Mouse (Mus musculus) limb, embryonic 14.5 days (tissue): ENCODE results near the gene Abhd17a. TPM values are rescaled to one million over a fixed set of nuclear protein-coding genes. Genes with fewer than 3 reads are reported as not detected.

Experiments
- ATAC-seq: fragments of 200-750 bp; cut with Nextera tagmentation; 2 replicates; pipeline ENCODE4 v1.8.0; 2017; ENCODE audit warnings: low read depth, moderate number of reproducible peaks, moderate TSS enrichment; ENCODE audit not compliant: low FRiP score
- DNase-seq: peaks from one replicate; pipeline ENCODE4 v3.0.0-alpha.2; 2015; ENCODE audit warnings: low spot score
- H3K27ac ChIP-seq: fragments of 300-500 bp; sonication (generic); replicated peaks from 2 replicates; pipeline ENCODE4 v1.5.1; 2014; ENCODE audit warnings: low read depth, mild to moderate bottlenecking, low read length, moderate library complexity, mixed read lengths
- H3K27me3 ChIP-seq: fragments of 300-500 bp; sonication (generic); 2 replicates; pipeline ENCODE4 v1.6.1; 2014; ENCODE audit warnings: low read length, mixed read lengths; ENCODE audit not compliant: control insufficient read depth, insufficient read depth
- H3K36me3 ChIP-seq: fragments of 300-500 bp; sonication (generic); 2 replicates; pipeline ENCODE4 v1.6.1; 2014; ENCODE audit warnings: mild to moderate bottlenecking, low read length, moderate library complexity, mixed read lengths; ENCODE audit not compliant: control insufficient read depth, insufficient read depth
- H3K4me1 ChIP-seq: fragments of 300-500 bp; sonication (generic); 2 replicates; pipeline ENCODE4 v1.6.1; 2014; ENCODE audit warnings: antibody characterized with exemption, low read length, mixed read lengths; ENCODE audit not compliant: control insufficient read depth, insufficient read depth
- H3K4me2 ChIP-seq: fragments of 300-500 bp; sonication (generic); replicated peaks from 2 replicates; pipeline ENCODE4 v1.6.1; 2014; ENCODE audit warnings: low read depth, mild to moderate bottlenecking, low read length, moderate library complexity; ENCODE audit not compliant: severe bottlenecking
- H3K4me3 ChIP-seq: fragments of 300-500 bp; sonication (generic); replicated peaks from 2 replicates; pipeline ENCODE4 v1.5.1; 2014; ENCODE audit warnings: low read length
- H3K9ac ChIP-seq: fragments of 300-500 bp; sonication (generic); 2 replicates; pipeline ENCODE4 v1.6.1; 2014; ENCODE audit warnings: mild to moderate bottlenecking, low read depth, low read length, moderate library complexity; ENCODE audit not compliant: severe bottlenecking
- H3K9me3 ChIP-seq: fragments of 300-500 bp; sonication (generic); 2 replicates; pipeline ENCODE4 v1.6.1; 2016; ENCODE audit warnings: low read length; ENCODE audit not compliant: control insufficient read depth
- POLR2A ChIP-seq: fragments of 200-500 bp; IDR thresholded peaks from 2 replicates; pipeline ENCODE4 v1.8.0; 2012; ENCODE audit warnings: inconsistent platforms, mild to moderate bottlenecking, moderate library complexity, borderline replicate concordance; ENCODE audit not compliant: insufficient read depth, insufficient read length; ENCODE audit errors: extremely low read depth
- WGBS: fragments of 180-500 bp; shearing (Covaris S2); extraction: QIAGEN DNeasy Blood & Tissue Kit; methylation state at CpG from one replicate; pipeline ENCODE4 v1.1.7; 2014; 5-methylcytosine and 5-hydroxymethylcytosine counted together
- polyA plus RNA-seq, 2 experiments: library from polyadenylated mRNA; depleted of rRNA in 1 of 2; stranded (reverse) in 1 of 2; unstranded in 1 of 2; fragments of >200 nt; fragmentation: Nextera tagmentation in 1 of 2; extraction: Ambion mirVana in 1 of 2; gene quantifications; 2 replicates each; pipeline versions ENCODE4 v1.2.1 to v1.2.3; 2012 to 2014

Abhd17a gene
- polyA plus RNA-seq, 2 experiments = 116 to 129 TPM

DNA sequence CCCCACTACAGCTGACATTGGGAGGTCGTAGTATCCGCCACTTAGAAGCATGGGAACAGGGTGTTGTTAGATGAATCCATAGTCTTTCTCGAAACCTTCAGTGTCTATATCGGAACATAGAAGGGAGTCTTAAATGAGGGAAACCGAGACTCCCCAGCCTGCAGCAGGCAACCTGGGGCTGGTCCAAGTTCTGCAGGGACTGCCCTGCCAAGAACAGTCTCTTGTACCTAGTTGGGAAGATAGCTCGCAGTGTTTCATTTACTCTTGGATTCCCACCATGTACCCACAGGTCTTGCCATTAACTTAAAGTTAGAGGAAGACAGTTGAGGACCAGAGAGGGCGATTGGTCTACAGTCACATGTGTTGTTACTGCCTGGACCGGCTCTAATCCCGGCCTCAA is 30.2 kb upstream of the Abhd17a start:
- Histone ChIP-seq H3K4me3 (no peak overlapping the region), H3K9me3 (no peaks in the 10 kb centered on the region), H3K4me2 (no peak overlapping the region), H3K36me3 (peaks cover 11% of the 10 kb centered on the region; the same call in 1 of the 2 replicates), H3K27me3 (no peaks in the 10 kb centered on the region), H3K9ac (no peak overlapping the region), H3K27ac (no peak overlapping the region), H3K4me1 (peaks cover 13% of the 10 kb centered on the region)
- TF ChIP-seq POLR2A = no peak
- ATAC-seq (no peak), DNase-seq (no peak)
- 85% methylated on average over 9 of the region's 9 CpGs for WGBS

DNA sequence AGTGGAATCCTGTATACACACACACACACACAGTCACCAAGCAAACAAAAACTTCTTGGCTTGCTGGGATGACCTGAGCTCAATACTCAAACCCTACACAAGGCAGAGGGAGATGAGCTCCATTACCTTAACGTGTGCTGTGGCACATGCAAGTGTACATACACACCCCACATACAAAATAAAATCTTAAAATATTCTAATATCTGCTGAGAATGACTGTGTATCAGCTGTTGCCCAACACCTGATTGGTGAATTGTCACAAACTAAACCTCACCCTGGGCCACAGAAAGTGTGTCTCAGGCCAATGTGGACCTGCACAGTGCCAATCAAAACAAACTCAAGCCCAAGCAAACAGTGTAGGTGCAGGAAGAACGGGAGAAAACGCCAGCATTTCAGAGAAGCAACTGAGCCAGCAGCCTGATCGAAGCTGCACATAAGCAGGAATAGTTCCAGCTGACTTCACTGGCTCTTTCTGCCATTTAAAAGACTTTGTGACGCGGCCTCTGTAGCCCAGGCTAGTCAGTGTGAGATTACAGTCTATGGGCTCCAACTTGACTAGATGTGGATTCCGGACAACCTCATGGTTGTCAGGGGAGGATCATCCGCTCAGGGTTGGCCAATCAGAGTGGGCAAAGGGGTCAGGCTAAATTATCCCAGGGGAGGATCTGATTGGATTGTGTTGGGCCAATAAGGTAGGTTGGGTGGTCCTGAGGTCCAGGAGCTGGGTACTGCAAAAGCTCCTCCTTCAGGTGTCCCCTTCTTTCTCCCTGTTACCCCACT is 29.5 kb upstream of the Abhd17a start:
- H3K36me3 ChIP-seq = peaks cover 18% of the 10 kb centered on the region
- no peak overlapping the region for H3K9ac ChIP-seq
- TF ChIP-seq POLR2A = no peak
- H3K4me2 ChIP-seq = no peak overlapping the region
- H3K27ac ChIP-seq = no peak overlapping the region
- H3K4me1 ChIP-seq = peaks cover 13% of the 10 kb centered on the region
- WGBS = 30% methylated on average over 8 of the region's 8 CpGs
- no peak for ATAC-seq
- H3K27me3 ChIP-seq = no peaks in the 10 kb centered on the region
- H3K4me3 ChIP-seq = no peak overlapping the region
- no peaks in the 10 kb centered on the region for H3K9me3 ChIP-seq
- DNase-seq = peak; percentile 9

DNA sequence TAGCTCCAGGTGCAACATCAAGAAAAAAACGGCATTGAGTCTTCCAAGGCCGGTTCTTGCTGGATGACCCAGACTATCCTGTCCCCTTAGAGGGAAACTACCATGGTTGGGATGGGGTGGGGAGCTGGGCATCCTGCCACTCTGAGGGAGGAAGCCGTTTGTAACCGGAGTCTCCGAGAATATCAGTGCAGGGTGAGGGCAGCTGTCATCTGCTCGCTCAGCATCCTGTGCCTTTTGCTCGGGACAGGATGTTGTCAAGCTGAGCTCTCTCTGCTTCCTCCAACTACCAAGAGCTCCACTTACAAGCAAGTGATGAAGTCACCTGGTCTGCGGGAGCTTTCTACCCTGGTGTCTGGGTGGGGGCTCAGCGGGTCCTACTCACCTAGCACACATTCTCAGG is 28.0 kb upstream of the Abhd17a start:
- Histone ChIP-seq H3K4me2 (no peak overlapping the region), H3K27me3 (no peaks in the 10 kb centered on the region), H3K4me1 (0 out of 2 replicates have a peak, but pooled peaks cover 4% of the 10 kb centered on the region), H3K9ac (no peak overlapping the region), H3K9me3 (no peaks in the 10 kb centered on the region), H3K36me3 (peaks cover 31% of the 10 kb centered on the region), H3K27ac (no peak overlapping the region), H3K4me3 (no peak overlapping the region)
- no peak for ATAC-seq
- WGBS = 75% methylated on average over 9 of the region's 9 CpGs
- no peak for DNase-seq
- TF ChIP-seq POLR2A = no peak

DNA sequence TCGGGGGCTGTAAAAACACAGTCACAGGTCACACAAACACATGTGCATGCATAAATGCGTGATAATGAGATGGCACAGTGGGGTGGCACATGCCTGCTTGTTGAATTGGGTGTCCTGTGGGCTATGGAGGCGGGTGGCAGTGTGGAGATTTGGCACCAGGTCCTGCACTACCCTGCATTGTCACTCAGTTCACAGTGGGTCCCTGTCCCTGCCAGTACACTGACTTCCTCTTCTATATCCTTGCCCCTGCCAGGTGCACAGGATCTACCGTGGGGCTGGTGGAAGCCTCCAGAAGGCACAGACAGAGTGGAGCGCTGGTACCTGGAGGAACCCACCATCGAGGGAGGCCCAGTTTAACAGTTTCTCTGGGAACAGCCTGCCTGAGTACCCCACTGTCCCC is 24.2 kb upstream of the Abhd17a start:
- no peak overlapping the region for H3K4me2 ChIP-seq
- H3K4me3 ChIP-seq = no peak overlapping the region
- no peak for ATAC-seq
- H3K9ac ChIP-seq = no peak overlapping the region
- no peak overlapping the region for H3K27ac ChIP-seq
- peaks cover 64% of the 10 kb centered on the region for H3K36me3 ChIP-seq
- no peaks in the 10 kb centered on the region for H3K9me3 ChIP-seq
- no peak for TF ChIP-seq POLR2A
- no peak for DNase-seq
- 88% methylated on average over 6 of the region's 6 CpGs for WGBS
- H3K4me1 ChIP-seq = no peaks in the 10 kb centered on the region
- H3K27me3 ChIP-seq = no peaks in the 10 kb centered on the region

DNA sequence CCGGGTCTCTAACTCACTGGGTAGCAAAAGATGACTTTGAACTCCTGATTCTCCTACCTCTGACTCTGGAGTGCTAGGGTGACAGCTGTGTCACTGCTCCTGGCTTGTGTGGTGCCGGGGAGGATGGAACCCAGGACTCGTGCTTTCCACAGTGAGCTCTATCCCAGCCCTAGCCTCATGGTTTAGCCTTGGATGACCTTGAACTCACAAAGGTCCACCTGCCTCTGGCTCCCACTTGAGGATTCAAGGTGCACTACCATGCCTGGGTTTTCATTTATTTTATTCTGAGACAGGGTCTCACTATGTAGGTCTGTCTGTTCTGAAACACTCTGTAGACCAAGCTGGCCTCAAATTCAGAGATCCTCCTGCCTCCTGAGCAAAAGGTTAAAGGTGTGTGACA is 23.7 kb upstream of the Abhd17a start:
- Histone ChIP-seq H3K9me3 (no peaks in the 10 kb centered on the region), H3K4me3 (no peak overlapping the region), H3K27me3 (no peaks in the 10 kb centered on the region), H3K9ac (no peak overlapping the region), H3K27ac (no peak overlapping the region), H3K36me3 (peaks cover 68% of the 10 kb centered on the region), H3K4me2 (no peak overlapping the region), H3K4me1 (no peaks in the 10 kb centered on the region)
- no peak for DNase-seq
- no peak for ATAC-seq
- 78% methylated on average over 3 of the region's 3 CpGs for WGBS
- TF ChIP-seq POLR2A = no peak
